Mouse (Mus musculus) ES-Bruce4 (cell line): Measurements from ENCODE around the gene Tap1. TPM values are rescaled to one million over a fixed set of nuclear protein-coding genes. Genes with fewer than 3 reads are reported as not detected.

ENCODE experiments used
- H3K27ac ChIP-seq: 2 replicates; pipeline ENCODE4 v1.5.1; 2012; ENCODE audit warnings: low read length, inconsistent platforms; ENCODE audit not compliant: insufficient read depth
- H3K27me3 ChIP-seq: 2 replicates; pipeline ENCODE4 v1.6.1; 2012; ENCODE audit warnings: mild to moderate bottlenecking, low read length, inconsistent platforms; ENCODE audit not compliant: control insufficient read depth, poor library complexity, insufficient read depth, severe bottlenecking
- H3K36me3 ChIP-seq: 2 replicates; pipeline ENCODE4 v1.6.1; 2012; ENCODE audit warnings: inconsistent platforms, mild to moderate bottlenecking, low read length, moderate library complexity; ENCODE audit not compliant: control insufficient read depth, poor library complexity, insufficient read depth, severe bottlenecking
- H3K4me1 ChIP-seq: one replicate; pipeline ENCODE4 v1.8.1; 2011; ENCODE audit warnings: low read length; ENCODE audit not compliant: control insufficient read depth, insufficient read depth
- H3K4me3 ChIP-seq: 2 replicates; pipeline ENCODE4 v1.5.1; 2011; ENCODE audit warnings: low read depth, mild to moderate bottlenecking, low read length
- H3K9ac ChIP-seq: 2 replicates; pipeline ENCODE4 v1.6.1; 2012; ENCODE audit warnings: low read depth, mild to moderate bottlenecking, inconsistent platforms; ENCODE audit not compliant: poor library complexity, severe bottlenecking
- H3K9me3 ChIP-seq: replicated peaks from 2 replicates; pipeline ENCODE4 v1.6.1; 2012; ENCODE audit warnings: mild to moderate bottlenecking, low read length, inconsistent platforms; ENCODE audit not compliant: control insufficient read depth, poor library complexity, insufficient read depth, severe bottlenecking
- CTCF ChIP-seq: IDR thresholded peaks from one replicate; pipeline ENCODE4 v1.8.1; 2011; ENCODE audit warnings: low read depth, low read length
- EP300 ChIP-seq: IDR thresholded peaks from 2 replicates; pipeline ENCODE4 v1.6.1; 2011; ENCODE audit warnings: low read depth, low read length; ENCODE audit not compliant: insufficient read depth
- POLR2A ChIP-seq: IDR thresholded peaks from one replicate; pipeline ENCODE4 v1.8.1; 2011; ENCODE audit warnings: low read length; ENCODE audit not compliant: insufficient read depth
- polyA plus RNA-seq: library from polyadenylated mRNA; stranded (reverse); fragments of >200 nt; gene quantifications from 2 replicates; pipeline ENCODE4 v1.2.4, GENCODE M21; 2011; ENCODE audit warnings: low read depth; ENCODE audit not compliant: missing spikeins, insufficient read depth, insufficient read length

Tap1 gene
- polyA plus RNA-seq, 1 experiment = 24.6 TPM

DNA sequence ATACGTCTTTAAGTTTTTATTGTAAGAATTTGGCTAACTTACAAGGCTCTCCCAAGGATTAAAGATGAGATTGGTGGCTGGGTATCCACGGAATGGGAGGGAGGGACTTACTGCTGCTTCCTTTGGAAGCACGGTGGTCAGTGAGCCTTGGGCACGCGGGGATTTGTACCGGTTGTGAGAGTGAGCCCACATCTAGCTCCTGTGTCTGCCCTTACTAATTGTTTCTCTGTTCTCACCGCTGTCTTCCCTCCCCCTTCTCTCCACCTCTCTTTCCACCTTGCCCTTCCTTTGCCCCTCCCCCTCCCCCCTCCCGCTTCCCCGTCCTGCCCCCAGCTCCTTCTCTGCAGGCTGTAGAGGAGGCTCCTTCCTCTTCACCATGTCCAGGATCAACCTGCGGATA, 21.1 kb downstream of the Tap1 start:
- no peak overlapping the region for H3K4me3 ChIP-seq
- no peak overlapping the region for H3K9ac ChIP-seq
- H3K4me1 ChIP-seq = no peaks in the 10 kb centered on the region
- H3K36me3 ChIP-seq = no peaks in the 10 kb centered on the region
- TF ChIP-seq CTCF = no peak
- no peak for TF ChIP-seq EP300
- no peak for TF ChIP-seq POLR2A
- H3K27me3 ChIP-seq = no peaks in the 10 kb centered on the region
- H3K27ac ChIP-seq = no peak overlapping the region
- H3K9me3 ChIP-seq = no peaks in the 10 kb centered on the region

DNA sequence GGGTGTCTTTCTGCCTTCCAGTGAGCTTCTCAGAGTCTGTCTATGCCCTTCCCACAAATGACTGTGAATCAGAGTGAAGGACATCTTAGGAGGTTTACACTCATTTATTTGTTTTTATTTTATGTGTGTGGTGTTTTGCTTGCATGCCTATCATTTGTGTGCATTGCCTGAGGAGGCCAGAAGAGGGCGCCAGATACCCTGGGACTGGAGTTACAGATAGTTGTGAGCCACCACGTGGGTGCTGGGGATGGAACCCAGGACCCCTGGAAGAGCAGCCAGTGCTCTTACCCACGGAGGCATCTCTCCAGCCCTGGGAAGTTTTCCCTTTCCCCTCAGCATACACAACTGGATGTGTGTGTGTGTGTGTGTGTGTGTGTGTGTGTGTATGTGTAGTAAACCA, 22.3 kb downstream of the Tap1 start:
- Histone ChIP-seq H3K9me3 (no peaks in the 10 kb centered on the region), H3K9ac (no peak overlapping the region), H3K4me1 (no peaks in the 10 kb centered on the region), H3K4me3 (no peak overlapping the region), H3K36me3 (no peaks in the 10 kb centered on the region), H3K27ac (no peak overlapping the region), H3K27me3 (no peaks in the 10 kb centered on the region)
- TF ChIP-seq POLR2A (no peak), CTCF (peak; percentile 67)

DNA sequence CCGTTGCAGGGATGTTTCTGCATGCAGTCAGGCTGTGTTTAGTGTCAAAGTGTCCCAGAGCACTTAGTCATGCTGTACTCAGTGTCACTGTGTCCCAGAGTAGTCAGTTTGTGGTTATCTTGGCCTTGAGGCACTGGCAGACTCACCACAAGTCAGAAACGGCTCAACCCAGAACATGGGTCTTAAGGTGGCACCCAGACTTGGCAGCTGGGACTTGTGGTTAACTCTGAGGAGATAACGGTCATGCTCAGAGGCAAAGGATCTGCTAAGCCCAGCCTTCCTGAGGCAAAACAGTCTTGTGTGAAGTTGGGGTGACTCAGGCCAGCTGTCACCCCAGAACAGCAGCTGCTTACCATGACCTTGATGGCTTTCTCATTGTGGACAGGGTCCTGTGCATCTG, 23.2 kb downstream of the Tap1 start:
- Histone ChIP-seq H3K9me3 (no peaks in the 10 kb centered on the region), H3K9ac (no peak overlapping the region), H3K36me3 (no peaks in the 10 kb centered on the region), H3K4me1 (no peaks in the 10 kb centered on the region), H3K4me3 (no peak overlapping the region), H3K27me3 (no peaks in the 10 kb centered on the region), H3K27ac (no peak overlapping the region)
- no peak for TF ChIP-seq CTCF
- TF ChIP-seq POLR2A = no peak
- no peak for TF ChIP-seq EP300

DNA sequence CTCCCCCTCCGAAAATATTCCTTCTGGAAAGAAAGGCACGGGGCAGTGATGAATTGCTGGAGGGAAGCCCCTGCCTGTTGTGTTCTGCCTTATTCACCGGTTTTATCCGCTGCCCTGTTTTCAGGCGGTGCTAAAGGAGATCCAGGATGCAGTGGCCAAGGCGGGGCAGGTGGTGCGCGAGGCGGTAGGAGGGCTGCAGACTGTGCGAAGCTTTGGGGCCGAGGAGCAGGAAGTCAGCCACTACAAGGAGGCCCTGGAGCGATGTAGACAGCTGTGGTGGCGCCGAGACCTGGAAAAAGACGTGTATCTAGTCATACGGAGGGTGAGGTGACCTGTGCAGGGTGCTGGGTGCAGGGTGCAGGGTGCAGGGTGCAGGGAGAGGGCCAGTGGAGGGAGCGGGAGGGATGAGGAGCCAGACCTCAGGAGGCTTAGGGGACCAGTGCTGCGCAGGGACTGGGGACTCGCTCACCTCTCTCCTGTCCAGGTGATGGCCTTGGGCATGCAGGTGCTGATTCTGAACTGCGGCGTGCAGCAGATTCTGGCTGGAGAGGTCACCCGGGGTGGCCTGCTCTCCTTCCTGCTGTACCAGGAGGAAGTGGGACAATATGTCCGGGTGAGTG, 24.5 kb downstream of the Tap1 start:
- no peaks in the 10 kb centered on the region for H3K9me3 ChIP-seq
- H3K36me3 ChIP-seq = no peaks in the 10 kb centered on the region
- H3K4me1 ChIP-seq = no peaks in the 10 kb centered on the region
- H3K27ac ChIP-seq = no peak overlapping the region
- no peaks in the 10 kb centered on the region for H3K27me3 ChIP-seq
- TF ChIP-seq CTCF = no peak
- no peak for TF ChIP-seq POLR2A
- no peak for TF ChIP-seq EP300
- H3K9ac ChIP-seq = no peak overlapping the region
- peak overlapping the region; percentile 33 for H3K4me3 ChIP-seq

DNA sequence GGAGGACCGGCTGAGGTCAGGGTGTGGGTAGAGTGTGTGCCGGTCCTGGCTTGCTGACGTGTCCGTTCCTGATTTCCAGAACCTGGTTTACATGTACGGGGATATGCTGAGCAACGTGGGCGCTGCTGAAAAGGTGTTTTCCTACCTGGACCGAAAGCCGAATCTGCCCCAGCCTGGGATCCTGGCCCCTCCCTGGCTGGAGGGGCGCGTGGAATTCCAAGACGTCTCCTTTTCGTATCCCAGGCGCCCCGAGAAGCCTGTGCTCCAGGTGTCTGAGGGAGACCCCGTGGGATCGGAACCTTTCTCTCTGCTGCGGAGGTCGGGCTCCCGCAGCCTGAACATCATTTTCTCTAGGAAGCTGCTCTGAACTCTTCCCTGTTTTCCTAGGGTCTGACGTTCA, 26.6 kb downstream of the Tap1 start:
- no peaks in the 10 kb centered on the region for H3K27me3 ChIP-seq
- peaks cover 11% of the 10 kb centered on the region for H3K9me3 ChIP-seq

DNA sequence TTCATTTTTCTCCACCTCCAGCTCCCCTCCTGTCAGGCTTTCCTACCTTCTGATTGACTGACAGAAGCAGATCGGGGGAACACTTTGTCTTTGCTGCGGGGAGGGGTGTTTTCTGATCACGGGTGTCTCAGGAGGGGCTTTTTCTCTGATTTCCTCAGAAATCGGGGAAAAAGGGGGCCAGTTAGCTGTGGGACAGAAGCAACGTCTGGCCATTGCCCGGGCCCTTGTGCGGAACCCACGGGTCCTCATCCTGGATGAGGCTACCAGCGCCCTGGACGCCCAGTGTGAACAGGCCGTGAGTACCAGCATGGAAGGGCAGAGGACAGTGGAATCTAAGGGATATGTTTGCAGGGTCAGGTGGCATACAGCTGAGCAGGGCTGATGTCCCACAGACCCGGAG, 27.8 kb downstream of the Tap1 start:
- Histone ChIP-seq H3K9me3 (peaks cover 14% of the 10 kb centered on the region), H3K4me1 (no peaks in the 10 kb centered on the region), H3K27me3 (no peaks in the 10 kb centered on the region), H3K9ac (no peak overlapping the region), H3K4me3 (no peak overlapping the region), H3K36me3 (no peaks in the 10 kb centered on the region), H3K27ac (no peak overlapping the region)
- TF ChIP-seq EP300 = no peak
- no peak for TF ChIP-seq POLR2A
- no peak for TF ChIP-seq CTCF

More for the DNA sequence above, 26.6 kb downstream of the Tap1 start:
- H3K9ac ChIP-seq = no peak overlapping the region
- H3K27ac ChIP-seq = no peak overlapping the region
- TF ChIP-seq CTCF = no peak
- TF ChIP-seq POLR2A = no peak
- TF ChIP-seq EP300 = no peak
- no peaks in the 10 kb centered on the region for H3K36me3 ChIP-seq
- H3K4me3 ChIP-seq = no peak overlapping the region
- H3K4me1 ChIP-seq = no peaks in the 10 kb centered on the region
